Mouse (Mus musculus) heart, postnatal 0 days (tissue): ENCODE results near the gene 4921517D22Rik. TPM values are rescaled to one million over a fixed set of nuclear protein-coding genes. Genes with fewer than 3 reads are reported as not detected.

Experiments used
- ATAC-seq: fragments of 200-750 bp; cut with Nextera tagmentation; 2 replicates; pipeline ENCODE4 v1.8.0; 2017; ENCODE audit warnings: low read depth, moderate number of reproducible peaks, moderate library complexity; ENCODE audit not compliant: insufficient read depth
- DNase-seq: peaks from one replicate; pipeline ENCODE4 v3.0.0-alpha.2; 2016; ENCODE audit warnings: low spot score
- H3K27ac ChIP-seq: fragments of 300-500 bp; sonication (generic); 2 replicates; pipeline ENCODE4 v1.5.1; 2014; ENCODE audit warnings: low read depth, mild to moderate bottlenecking
- H3K27me3 ChIP-seq: fragments of 300-500 bp; sonication (generic); 2 replicates; pipeline ENCODE4 v1.6.1; 2014; ENCODE audit warnings: low read length, mixed read lengths; ENCODE audit not compliant: control insufficient read depth, insufficient read depth
- H3K36me3 ChIP-seq: fragments of 300-500 bp; sonication (generic); replicated peaks from 2 replicates; pipeline ENCODE4 v1.6.1; 2014; ENCODE audit warnings: low read length, mixed read lengths; ENCODE audit not compliant: control insufficient read depth, insufficient read depth
- H3K4me1 ChIP-seq: fragments of 300-500 bp; sonication (generic); 2 replicates; pipeline ENCODE4 v1.6.1; 2014; ENCODE audit warnings: antibody characterized with exemption; ENCODE audit not compliant: control insufficient read depth, insufficient read depth
- H3K4me2 ChIP-seq: fragments of 300-500 bp; sonication (generic); 2 replicates; pipeline ENCODE4 v1.6.1; 2014; ENCODE audit warnings: low read depth, mild to moderate bottlenecking, low read length, moderate library complexity
- H3K4me3 ChIP-seq: fragments of 300-500 bp; sonication (generic); 2 replicates; pipeline ENCODE4 v1.5.1; 2014; ENCODE audit warnings: low read depth, low read length
- H3K9ac ChIP-seq: fragments of 300-500 bp; sonication (generic); replicated peaks from 2 replicates; pipeline ENCODE4 v1.6.1; 2014; ENCODE audit warnings: low read depth, low read length, mixed read lengths
- H3K9me3 ChIP-seq: fragments of 300-500 bp; sonication (generic); replicated peaks from 2 replicates; pipeline ENCODE4 v1.6.1; 2016; ENCODE audit warnings: low read length; ENCODE audit not compliant: control insufficient read depth
- CTCF ChIP-seq: IDR thresholded peaks from 2 replicates; pipeline ENCODE4 v1.5.1; 2016; ENCODE audit warnings: antibody characterized with exemption, control low read depth, low read depth
- EP300 ChIP-seq: IDR thresholded peaks from 2 replicates; pipeline ENCODE4 v1.6.1; 2016; ENCODE audit warnings: antibody characterized with exemption, low read depth
- WGBS: fragments of 180-500 bp; shearing (Covaris S2); extraction: QIAGEN DNeasy Blood & Tissue Kit; methylation state at CpG from one replicate; pipeline ENCODE4 v1.1.7; 2014; 5-methylcytosine and 5-hydroxymethylcytosine counted together
- polyA plus RNA-seq: library from polyadenylated mRNA; unstranded; fragments of >200 nt; fragmentation: Nextera tagmentation; extraction: Ambion mirVana; gene quantifications from 2 replicates; pipeline ENCODE4 v1.2.1, GENCODE M21; 2015
- total RNA-seq: library from RNA; depleted of rRNA; stranded (reverse); fragments of >200 nt; gene quantifications from 2 replicates; pipeline ENCODE4 v1.2.3, GENCODE M21; 2014; ENCODE audit warnings: low replicate concordance

4921517D22Rik gene
- total and polyA plus RNA-seq, 2 experiments from 2014 or later = not detected

DNA sequence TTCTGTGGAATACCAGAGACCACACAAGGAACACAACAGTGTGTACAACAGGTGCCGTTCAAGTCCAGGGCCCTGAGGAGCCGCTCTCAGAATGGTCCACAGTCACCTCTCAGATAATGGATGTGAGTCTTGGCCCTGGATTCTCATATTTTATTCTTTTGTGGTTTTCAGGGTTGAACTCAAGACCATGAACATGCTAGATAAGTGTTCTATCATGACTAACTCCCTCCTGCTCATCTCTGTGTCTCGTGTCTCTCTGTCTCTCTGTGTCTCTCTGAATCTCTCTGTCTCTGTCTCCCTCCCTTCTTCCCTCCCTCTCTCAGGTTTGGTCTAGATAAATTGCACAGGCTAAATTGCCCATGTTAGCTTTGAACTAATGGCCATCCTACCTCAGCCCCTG, 4.1 kb downstream of the 4921517D22Rik start:
- Histone ChIP-seq H3K36me3 (no peaks in the 10 kb centered on the region), H3K4me1 (no peaks in the 10 kb centered on the region), H3K9me3 (no peaks in the 10 kb centered on the region), H3K9ac (no peak overlapping the region), H3K4me3 (no peak overlapping the region), H3K4me2 (no peak overlapping the region), H3K27ac (no peak overlapping the region), H3K27me3 (no peaks in the 10 kb centered on the region)
- TF ChIP-seq CTCF = no peak
- TF ChIP-seq EP300 = no peak
- DNase-seq = no peak
- ATAC-seq = no peak
- 86% methylated on average over 3 of the region's 3 CpGs for WGBS

- Histone ChIP-seq H3K4me3 (no peak overlapping the region), H3K36me3 (no peaks in the 10 kb centered on the region), H3K27ac (no peak overlapping the region), H3K4me2 (no peak overlapping the region), H3K9ac (no peak overlapping the region), H3K9me3 (no peaks in the 10 kb centered on the region), H3K27me3 (no peaks in the 10 kb centered on the region), H3K4me1 (no peaks in the 10 kb centered on the region)
- no peak for DNase-seq
- 48% methylated on average over 9 of the region's 9 CpGs for WGBS
- TF ChIP-seq CTCF (no peak), EP300 (no peak)
- ATAC-seq = no peak
Measured at GRCm38 (mm10) chr13:59689313-59689712, 4.6 kb downstream of the 4921517D22Rik start.

- Histone ChIP-seq H3K36me3 (no peaks in the 10 kb centered on the region), H3K4me1 (no peaks in the 10 kb centered on the region), H3K27me3 (no peaks in the 10 kb centered on the region), H3K27ac (peak overlapping the region; percentile 69), H3K9ac (no peak overlapping the region), H3K9me3 (no peaks in the 10 kb centered on the region), H3K4me2 (peak overlapping the region; percentile 53), H3K4me3 (peak overlapping the region; percentile 21)
- DNase-seq = peak; percentile 44
- ATAC-seq = peak; percentile 55
- no peak for TF ChIP-seq EP300
- TF ChIP-seq CTCF = no peak
- WGBS = 17% methylated on average over 13 of the region's 13 CpGs
Measured at GRCm38 (mm10) chr13:59688338-59688770, 5.6 kb downstream of the 4921517D22Rik start.

DNA sequence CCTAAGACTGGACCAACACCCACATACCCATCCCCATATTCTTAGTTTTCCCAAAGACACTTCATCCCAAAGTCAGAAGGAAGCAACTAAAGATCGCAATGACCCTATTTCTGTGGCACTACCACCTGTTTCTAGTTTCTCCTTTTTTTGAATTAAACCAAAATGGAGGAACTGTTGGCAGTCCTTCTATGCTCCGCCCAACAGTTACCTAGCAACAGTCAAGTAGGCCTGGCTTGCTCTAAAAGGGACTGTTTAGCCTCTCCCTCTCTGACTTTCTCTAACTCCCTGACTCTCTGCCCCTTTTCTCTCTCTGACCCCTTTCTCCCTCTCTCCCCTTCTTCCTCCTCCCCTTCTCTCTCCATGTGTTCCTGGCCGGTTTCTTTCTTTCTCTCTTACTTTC, 8.7 kb downstream of the 4921517D22Rik start:
- TF ChIP-seq EP300 (no peak), CTCF (no peak)
- Histone ChIP-seq H3K9me3 (no peaks in the 10 kb centered on the region), H3K9ac (no peak overlapping the region), H3K27me3 (no peaks in the 10 kb centered on the region; the same call in 1 of the 2 replicates), H3K27ac (no peak overlapping the region), H3K4me3 (no peak overlapping the region), H3K4me2 (no peak overlapping the region), H3K4me1 (peaks cover 6% of the 10 kb centered on the region), H3K36me3 (no peaks in the 10 kb centered on the region)
- 78% methylated on average over 3 of the region's 3 CpGs for WGBS
- no peak for ATAC-seq
- no peak for DNase-seq

- ATAC-seq (peak; percentile 39; the same call in 1 of the 2 replicates), DNase-seq (peak; percentile 40)
- TF ChIP-seq CTCF (no peak), EP300 (no peak)
- H3K4me3 ChIP-seq = no peak overlapping the region
- no peak overlapping the region for H3K9ac ChIP-seq
- H3K9me3 ChIP-seq = no peaks in the 10 kb centered on the region
- H3K4me2 ChIP-seq = no peak overlapping the region
- no peak overlapping the region for H3K27ac ChIP-seq
- H3K4me1 ChIP-seq = peaks cover 6% of the 10 kb centered on the region
- H3K36me3 ChIP-seq = no peaks in the 10 kb centered on the region
- no peaks in the 10 kb centered on the region; the same call in 1 of the 2 replicates for H3K27me3 ChIP-seq
- WGBS = 12% methylated on average over 7 of the region's 7 CpGs
Measured at GRCm38 (mm10) chr13:59682629-59683028, 11.3 kb downstream of the 4921517D22Rik start.

DNA sequence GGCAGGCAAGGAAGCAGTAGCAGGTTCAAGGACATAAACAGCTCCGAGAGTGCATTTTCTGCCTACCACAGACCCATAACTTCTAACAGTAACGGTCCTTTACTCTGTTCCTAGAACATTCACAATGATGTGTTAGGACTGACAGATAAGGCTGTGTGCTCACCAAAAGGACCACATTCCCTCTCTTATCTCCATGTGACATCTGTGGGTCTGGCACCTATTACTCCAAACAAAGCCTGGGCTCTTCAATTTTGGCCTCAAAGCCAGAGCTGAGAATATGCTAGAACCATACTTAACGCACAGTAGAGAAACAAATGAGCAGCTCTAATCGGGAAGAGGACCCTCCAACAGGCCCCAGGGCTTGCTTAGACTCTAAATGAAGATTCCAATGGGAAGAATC, 14.0 kb downstream of the 4921517D22Rik start:
- Histone ChIP-seq H3K9me3 (no peaks in the 10 kb centered on the region), H3K4me2 (no peak overlapping the region), H3K27ac (no peak overlapping the region), H3K9ac (no peak overlapping the region), H3K4me1 (peaks cover 6% of the 10 kb centered on the region), H3K36me3 (no peaks in the 10 kb centered on the region), H3K27me3 (no peaks in the 10 kb centered on the region; the same call in 1 of the 2 replicates), H3K4me3 (no peak overlapping the region)
- no peak for ATAC-seq
- no peak for DNase-seq
- no peak for TF ChIP-seq EP300
- TF ChIP-seq CTCF = no peak
- 55% methylated on average over 4 of the region's 4 CpGs for WGBS
